ENCODE assay signal across 22 mouse cellular contexts in the genomic region with DNA sequence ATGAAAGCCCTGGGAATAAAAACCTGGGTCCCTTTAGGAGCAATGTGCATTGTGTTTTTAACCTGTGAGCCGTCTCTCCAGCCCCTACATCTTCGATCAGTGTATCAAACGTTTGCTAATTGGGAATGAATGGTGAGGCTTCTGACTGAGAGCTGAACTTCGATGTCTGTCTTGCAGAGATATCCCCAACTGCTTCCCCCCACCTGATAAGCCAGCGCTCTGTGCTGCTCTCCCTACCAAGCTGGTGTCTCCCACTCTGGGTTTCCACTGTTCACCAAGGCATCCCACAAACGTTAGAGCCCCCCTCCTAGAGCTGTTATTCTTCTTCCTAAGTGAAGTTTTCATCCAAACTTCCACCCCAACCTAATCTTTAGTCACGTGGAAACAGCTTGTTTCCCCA.
DNase-seq lines count a peak whose midpoint lies in the region; ATAC-seq lines count a peak whose summit lies in the region.
"Had no signal": no experiment of that assay in that cellular context is flagged by ENCODE, and none has a peak within 500 bp of the region (broad histone marks: within the 10 kb centered on the region; RNA-seq: fewer than 3 reads in every experiment).

No protein-coding gene starts in this region.

- H3K36me3 ChIP-seq in liver, embryonic 11.5 days (ENCODE audit: control insufficient read depth, insufficient read depth, low read length), result no peaks in the 10 kb centered on the region
- H3K36me3 ChIP-seq: embryonic facial prominence, embryonic 13.5 days; embryonic facial prominence, embryonic 15.5 days; forebrain, embryonic 10.5 days; forebrain, embryonic 12.5 days had no signal

- DNase-seq in liver, embryonic 11.5 days (ENCODE audit: low spot score), result no peak
- no peak for DNase-seq in liver
- no peak for DNase-seq in kidney, postnatal 4 days
- no peak for DNase-seq in testis, postnatal 14 days (ENCODE audit: low spot score)
- DNase-seq: adrenal gland, adult 2 months; adrenal gland, postnatal 10 days; adrenal gland, postnatal 36 days; cerebellum, adult 11-12 months; cerebellum, adult 2 months; cerebellum, adult 9-10 months; cerebellum, postnatal 10 days; cerebellum, postnatal 25 days; embryo, embryonic 11 days had no signal

- H3K9ac ChIP-seq in liver, embryonic 11.5 days (ENCODE audit: low read depth, low read length), result no peak overlapping the region
- H3K9ac ChIP-seq: embryonic facial prominence, embryonic 13.5 days; embryonic facial prominence, embryonic 15.5 days; forebrain, embryonic 12.5 days had no signal

- no peaks in the 10 kb centered on the region for H3K4me1 ChIP-seq in liver, embryonic 11.5 days (replicated peaks; ENCODE audit: control insufficient read depth, insufficient read depth, low read length)
- H3K4me1 ChIP-seq: embryonic facial prominence, embryonic 13.5 days; embryonic facial prominence, embryonic 15.5 days; forebrain, embryonic 10.5 days; forebrain, embryonic 12.5 days had no signal

- H3K27me3 ChIP-seq in liver, embryonic 11.5 days (replicated peaks; ENCODE audit: control insufficient read depth, insufficient read depth, low read length), result no peaks in the 10 kb centered on the region
- H3K27me3 ChIP-seq: embryonic facial prominence, embryonic 13.5 days; embryonic facial prominence, embryonic 15.5 days; forebrain, embryonic 12.5 days had no signal

- no peak overlapping the region for H3K4me3 ChIP-seq in liver, embryonic 11.5 days (ENCODE audit: low read depth, low read length)
- H3K4me3 ChIP-seq: embryonic facial prominence, embryonic 13.5 days; embryonic facial prominence, embryonic 15.5 days; erythroblast, embryonic 14.5 days; forebrain, embryonic 10.5 days; forebrain, embryonic 12.5 days had no signal

- no peaks in the 10 kb centered on the region for H3K9me3 ChIP-seq in liver, embryonic 11.5 days (ENCODE audit: control insufficient read depth, low read length)
- H3K9me3 ChIP-seq: embryonic facial prominence, embryonic 13.5 days; embryonic facial prominence, embryonic 15.5 days; forebrain, embryonic 10.5 days; forebrain, embryonic 12.5 days had no signal

- H3K4me2 ChIP-seq in liver, embryonic 11.5 days, result no peak overlapping the region
- H3K4me2 ChIP-seq: embryonic facial prominence, embryonic 13.5 days; embryonic facial prominence, embryonic 15.5 days; forebrain, embryonic 12.5 days had no signal

- peak; percentile 45; the same call in 1 of the 2 replicates for ATAC-seq in liver, embryonic 11.5 days (replicated peaks; ENCODE audit: low FRiP score)
- 0 out of 2 replicates have a peak, but pooled peaks have one; percentile 18 for ATAC-seq in common myeloid progenitor, adult 5-6 weeks (replicated peaks; ENCODE audit: low read depth, poor library complexity, severe bottlenecking)
- peak; percentile 68 for ATAC-seq in megakaryocyte progenitor cell, adult 5-6 weeks (replicated peaks; ENCODE audit: poor library complexity)
- ATAC-seq: forebrain, embryonic 14.5 days; forebrain, embryonic 16.5 days had no signal

- H3K27ac ChIP-seq in liver, embryonic 11.5 days (ENCODE audit: low read depth, low read length), result no peak overlapping the region
- H3K27ac ChIP-seq: embryonic facial prominence, embryonic 13.5 days; embryonic facial prominence, embryonic 15.5 days; forebrain, embryonic 10.5 days; forebrain, embryonic 12.5 days had no signal

- WGBS in liver, embryonic 11.5 days, result 33% methylated on average over 7 of the region's 7 CpGs

Comparison
In these comparisons a context has a peak if more than half of its experiments do, and no peak if none do; other contexts are left out.
1. ATAC-seq: peak in every context shown above with its lines; median percentile 68 in megakaryocyte progenitor cell, adult 5-6 weeks; 45 in liver, embryonic 11.5 days; 18 in common myeloid progenitor, adult 5-6 weeks.